Mouse (Mus musculus): ENCODE results near the gene Exoc7. TPM values are rescaled to one million over a fixed set of nuclear protein-coding genes. Genes with fewer than 3 reads are reported as not detected.

The Exoc7 gene
- total RNA-seq, 2 experiments from 2014 or later = 80.2 to 88.5 TPM

DNA sequence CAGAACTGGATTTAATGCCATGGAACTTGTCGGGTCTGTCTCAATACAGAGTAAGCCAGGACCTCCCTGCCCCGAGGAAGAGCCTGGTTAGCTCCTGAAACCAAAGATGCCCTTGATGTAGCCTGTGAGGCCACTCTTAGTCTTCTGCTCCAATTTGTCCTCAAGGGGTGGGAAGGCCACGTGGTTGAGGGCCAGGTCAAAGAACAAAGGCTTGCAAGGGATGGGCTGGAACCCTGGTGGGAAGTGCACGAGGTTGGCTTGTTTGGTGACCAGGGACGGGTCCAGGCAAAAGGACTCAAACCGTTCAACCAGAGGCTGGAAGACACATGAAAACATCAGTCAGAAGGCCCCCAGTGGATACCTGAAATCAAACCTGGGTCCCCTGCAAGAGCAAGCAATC lies 61.4 kb downstream of the Exoc7 start:
- DNase-seq (ENCODE audit: low spot score in 2 of 2) = no peak

DNA sequence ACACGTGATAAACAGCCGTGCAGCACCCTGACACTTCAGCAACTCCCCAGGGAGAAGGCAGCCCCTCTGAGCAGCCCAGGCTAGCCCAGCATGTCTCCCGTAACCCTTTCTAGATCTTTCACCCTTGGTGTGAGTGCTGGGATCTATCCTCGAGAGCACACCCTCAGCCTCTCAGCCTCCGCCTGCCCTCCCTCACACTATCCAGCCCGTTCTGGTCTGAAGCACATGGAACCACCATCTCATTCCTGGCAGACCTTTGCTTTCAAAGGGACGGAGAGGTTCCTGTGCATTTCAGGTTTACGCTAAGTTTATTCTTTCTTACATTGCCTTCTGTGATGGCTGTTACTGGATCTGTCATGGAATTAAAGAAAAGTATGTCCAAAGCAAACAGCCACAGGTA lies 62.5 kb downstream of the Exoc7 start:
- DNase-seq (ENCODE audit: low spot score in 2 of 2) = no peak

DNA sequence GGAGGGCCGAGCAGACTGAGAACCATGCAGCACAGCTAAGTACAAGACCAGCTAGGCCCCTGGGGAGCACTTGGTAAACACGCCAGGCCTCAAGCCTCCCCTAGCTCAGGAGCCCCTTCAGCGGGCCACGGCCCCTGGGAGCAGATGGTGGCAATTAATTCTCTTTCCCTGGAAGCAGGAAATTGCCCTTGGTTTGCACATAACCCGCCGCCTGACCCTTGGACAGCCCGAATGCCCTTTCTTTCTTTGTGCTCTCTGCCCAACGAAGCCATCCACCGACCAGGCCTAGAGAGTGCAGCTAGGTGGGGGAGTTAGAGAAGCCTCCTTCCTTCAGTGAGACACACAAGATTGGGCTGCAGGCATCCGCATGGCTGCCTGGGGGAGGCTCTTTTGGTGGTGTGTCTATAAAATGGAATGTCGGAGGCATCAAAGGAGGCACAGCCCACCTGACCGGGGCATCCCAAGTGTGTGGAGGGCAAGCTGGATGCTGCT lies 65.2 kb downstream of the Exoc7 start:
- DNase-seq (ENCODE audit: low spot score in 2 of 2) = no peak

DNA sequence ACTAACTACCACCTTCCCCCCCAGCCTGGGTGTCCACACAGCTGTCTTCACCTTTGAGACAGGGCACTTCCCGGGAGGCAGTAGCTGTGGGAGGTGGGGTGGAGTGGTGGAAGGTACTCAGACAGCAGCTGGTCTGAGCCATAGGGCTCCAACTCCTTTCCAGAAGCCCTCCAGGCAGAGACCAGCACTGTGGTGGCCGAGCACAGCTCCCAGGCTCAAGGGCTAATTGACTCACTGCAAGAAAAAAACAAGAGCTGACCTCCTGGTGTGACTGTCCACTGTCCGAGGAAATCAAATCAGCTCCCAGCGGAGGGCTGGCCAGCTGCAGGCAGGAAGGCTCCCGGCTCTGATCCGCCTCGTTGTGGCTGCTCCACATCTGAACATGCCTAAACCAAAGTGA lies 67.2 kb downstream of the Exoc7 start:
- DNase-seq (ENCODE audit: low spot score in 2 of 2) = no peak

Other genes starting within 250 kb of the Exoc7 start
- 1 to 10 TPM; 1.1 to 2.4 TPM for gene Unc13d, start 229.3 kb downstream of the Exoc7 start, total RNA-seq (2021)
- gene Wbp2, start 220.2 kb downstream of the Exoc7 start, total RNA-seq (2021) = 100 to 1,000 TPM; 126 to 136 TPM
- 10 to 100 TPM; 21.3 to 23.9 TPM for gene Trim47, start 180.0 kb downstream of the Exoc7 start, total RNA-seq (2021)
- 1 to 10 TPM; 8.2 to 8.5 TPM for gene Trim65, start 176.1 kb downstream of the Exoc7 start, total RNA-seq (2021)
- 10 to 100 TPM; 75.4 to 81.6 TPM for gene Mrpl38, start 168.4 kb downstream of the Exoc7 start, total RNA-seq (2021)
- 10 to 100 TPM; 57.7 to 63.5 TPM for gene Fbf1, start 139.1 kb downstream of the Exoc7 start, total RNA-seq (2021)
- 10 to 100 TPM; 31.6 to 32.9 TPM for gene Ten1, start 108.4 kb downstream of the Exoc7 start, total RNA-seq (2021)
- gene Acox1, start 108.2 kb downstream of the Exoc7 start, total RNA-seq (2021) = 100 to 1,000 TPM; 100 to 111 TPM
- gene Evpl, start 69.2 kb downstream of the Exoc7 start, total RNA-seq (2021) = 1 to 10 TPM; 2.2 to 4.3 TPM
- 10 to 100 TPM; 79.7 to 81.2 TPM for gene Srp68, start 33.0 kb downstream of the Exoc7 start, total RNA-seq (2021)
- under 1 TPM; 0.20 to 0.28 TPM for gene Galr2, start 26.3 kb downstream of the Exoc7 start, total RNA-seq (2021)
- gene Foxj1, start 28.2 kb upstream of the Exoc7 start, total RNA-seq (2021) = under 1 TPM; 0.37 to 0.90 TPM
- gene Rnf157, start 105.8 kb upstream of the Exoc7 start, total RNA-seq (2021) = 10 to 100 TPM; 20.0 to 22.0 TPM
- 10 to 100 TPM; 62.1 to 63.9 TPM for gene Ubald2, start 126.9 kb upstream of the Exoc7 start, total RNA-seq (2021)
- under 1 TPM in 1 of 2 experiments, not detected in 1; 0.14 TPM for gene Qrich2, start 159.0 kb upstream of the Exoc7 start, total RNA-seq (2021)
- 100 to 1,000 TPM in 1 of 2 experiments, 10 to 100 TPM in 1; 95.7 to 103 TPM for gene Prpsap1, start 187.0 kb upstream of the Exoc7 start, total RNA-seq (2021)
- 1 to 10 TPM; 5.3 to 6.0 TPM for gene Sphk1, start 223.7 kb upstream of the Exoc7 start, total RNA-seq (2021)

Measured in adrenal gland, postnatal 4 days (tissue).